Mouse (Mus musculus): Measurements from ENCODE around the gene Ak1. TPM values are rescaled to one million over a fixed set of nuclear protein-coding genes. Genes with fewer than 3 reads are reported as not detected.

Ak1 gene
- 25.9 and 35.2 TPM in 2 replicates for polyA plus RNA-seq (2012; rRNA removed)

- no peak for DNase-seq (ENCODE audit: low read depth)
Measured at GRCm38 (mm10) chr2:32621517-32621859, at the start of gene Ak1. Gene Ak1 (plus strand): TSS chr2:32621758.

GRCm38 (mm10) chr2:32572196-32572595 lies 49.4 kb upstream of the Ak1 start:
- DNase-seq (ENCODE audit: low read depth): no peak

- DNase-seq (ENCODE audit: low read depth): no peak
Measured at GRCm38 (mm10) chr2:32574497-32574896, 47.1 kb upstream of the Ak1 start, which contains the start of gene Pip5kl1. Gene Pip5kl1 (plus strand): TSS chr2:32574797.

- DNase-seq (ENCODE audit: low read depth): no peak
Measured at GRCm38 (mm10) chr2:32574901-32575585, 46.5 kb upstream of the Ak1 start.

- no peak for DNase-seq (ENCODE audit: low read depth)
Measured at GRCm38 (mm10) chr2:32575586-32576160, 45.9 kb upstream of the Ak1 start, which contains the start of gene 9430097D07Rik. Gene 9430097D07Rik (minus strand): TSS chr2:32575684.

- no peak for DNase-seq (ENCODE audit: low read depth)
Measured at GRCm38 (mm10) chr2:32576532-32576931, 45.0 kb upstream of the Ak1 start.

GRCm38 (mm10) chr2:32578146-32579046 lies 43.2 kb upstream of the Ak1 start:
- DNase-seq (ENCODE audit: low read depth): no peak

GRCm38 (mm10) chr2:32581450-32582095 lies 40.0 kb upstream of the Ak1 start:
- no peak for DNase-seq (ENCODE audit: low read depth)

GRCm38 (mm10) chr2:32582830-32583799 lies 38.4 kb upstream of the Ak1 start:
- DNase-seq (ENCODE audit: low read depth): no peak

- DNase-seq (ENCODE audit: low read depth): no peak
Measured at GRCm38 (mm10) chr2:32585149-32585714, 36.3 kb upstream of the Ak1 start.

GRCm38 (mm10) chr2:32586871-32587351 lies 34.6 kb upstream of the Ak1 start, which contains the start of gene St6galnac4:
Gene St6galnac4 (plus strand): TSS chr2:32587095.
- no peak for DNase-seq (ENCODE audit: low read depth)

- DNase-seq (ENCODE audit: low read depth): no peak
Measured at GRCm38 (mm10) chr2:32587731-32588321, 33.7 kb upstream of the Ak1 start.

GRCm38 (mm10) chr2:32589213-32589795 lies 32.3 kb upstream of the Ak1 start:
- no peak for DNase-seq (ENCODE audit: low read depth)

GRCm38 (mm10) chr2:32590224-32590623 lies 31.3 kb upstream of the Ak1 start:
- no peak for DNase-seq (ENCODE audit: low read depth)

- DNase-seq (ENCODE audit: low read depth): no peak
Measured at GRCm38 (mm10) chr2:32591249-32591648, 30.3 kb upstream of the Ak1 start.

- DNase-seq (ENCODE audit: low read depth): no peak
Measured at GRCm38 (mm10) chr2:32596725-32597124, 24.8 kb upstream of the Ak1 start.

GRCm38 (mm10) chr2:32597248-32597647 lies 24.3 kb upstream of the Ak1 start:
- no peak for DNase-seq (ENCODE audit: low read depth)

GRCm38 (mm10) chr2:32597699-32598098 lies 23.9 kb upstream of the Ak1 start:
- DNase-seq (ENCODE audit: low read depth): no peak

GRCm38 (mm10) chr2:32598506-32598905 lies 23.1 kb upstream of the Ak1 start:
- DNase-seq (ENCODE audit: low read depth): no peak

Measured in gonadal fat pad, adult 2 months (tissue).